Mouse (Mus musculus): Measurements from ENCODE around the gene Tyrp1.

- TF ChIP-seq USF1 (IDR thresholded peaks at IDR 0.05; ENCODE audit: low read depth, low read length): no peak
- no peak for TF ChIP-seq GATA1 (IDR thresholded peaks at IDR 0.05; ENCODE audit: low read depth, low read length)
Measured at GRCm38 (mm10) chr4:80895278-80895894, 61.5 kb downstream of the Tyrp1 start.

All from MEL (cell line).